Mouse (Mus musculus) spleen, adult 12 weeks (tissue): ENCODE results near the gene Tmem177.

ENCODE experiments used
- DNase-seq: peaks from one replicate; pipeline ENCODE4 v3.0.0; 2022; ENCODE audit warnings: low spot score

Tmem177 gene

DNA sequence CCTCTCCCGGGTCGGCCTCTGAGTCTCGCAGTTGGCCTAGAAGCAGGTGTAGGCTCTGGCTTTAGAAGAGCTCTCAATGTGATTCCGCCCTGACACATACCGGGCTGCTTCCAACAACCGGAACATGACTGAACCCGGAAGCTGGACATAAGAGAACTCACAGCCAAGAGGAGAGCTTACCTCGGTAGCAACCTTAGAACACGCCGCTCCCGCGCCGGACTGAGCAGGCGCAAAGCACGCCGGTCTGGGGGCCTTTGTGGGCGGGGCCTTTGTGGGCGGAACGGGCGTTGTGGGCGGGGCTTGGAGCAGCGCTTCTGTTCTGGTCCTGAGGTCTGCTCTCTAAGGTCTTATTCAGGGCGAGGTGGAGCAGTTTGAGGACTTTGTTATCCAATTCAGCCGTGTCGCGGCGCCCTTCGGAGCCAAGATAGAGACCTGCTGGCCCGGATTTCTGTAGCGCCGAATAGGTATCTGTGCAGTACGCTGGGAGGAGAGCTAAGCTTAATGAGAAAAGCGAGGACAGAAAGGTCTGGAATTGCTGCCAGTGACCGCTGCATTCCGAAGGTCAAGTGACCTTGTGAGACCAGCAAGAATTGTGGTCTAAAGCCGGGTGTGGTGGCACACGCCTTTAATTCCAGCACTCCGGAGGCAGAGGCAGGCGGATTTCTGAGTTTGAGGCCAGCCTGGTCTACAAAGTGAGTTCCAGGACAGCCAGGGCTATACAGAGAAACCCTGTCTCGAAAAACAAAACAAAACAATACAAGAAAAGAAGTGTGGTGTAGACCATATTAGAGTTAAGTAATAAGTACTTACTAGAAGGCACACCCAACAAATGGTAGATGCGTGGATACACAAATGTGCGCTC is at the start of gene Tmem177:
TSS of gene Tmem177 (minus strand) at position 256 of the 862 bp plus-strand sequence.
- peak; percentile 95 for DNase-seq

- no peak for DNase-seq
Observed at GRCm38 (mm10) chr1:119959920-119960319, 46.9 kb upstream of the Tmem177 start.

DNA sequence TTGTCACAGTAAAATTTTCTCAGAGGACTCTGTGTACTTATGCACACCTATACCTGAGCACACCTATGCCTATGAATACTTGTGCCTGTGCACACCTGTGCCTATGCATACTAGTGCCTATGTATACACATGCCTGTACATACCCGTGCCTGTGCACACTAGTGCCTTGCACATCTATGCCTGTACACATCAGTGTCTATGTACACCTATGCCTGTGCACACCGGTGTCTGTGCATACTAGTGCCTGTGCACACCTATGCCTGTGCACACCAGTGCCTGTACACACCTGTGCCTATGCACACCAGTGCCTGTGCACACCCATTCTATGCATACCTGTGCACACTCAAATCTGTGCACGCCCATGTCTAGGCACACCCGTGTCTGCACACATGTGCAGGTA is 46.5 kb upstream of the Tmem177 start:
- DNase-seq, result no peak

GRCm38 (mm10) chr1:119957716-119958222 is 44.8 kb upstream of the Tmem177 start:
- no peak for DNase-seq

DNA sequence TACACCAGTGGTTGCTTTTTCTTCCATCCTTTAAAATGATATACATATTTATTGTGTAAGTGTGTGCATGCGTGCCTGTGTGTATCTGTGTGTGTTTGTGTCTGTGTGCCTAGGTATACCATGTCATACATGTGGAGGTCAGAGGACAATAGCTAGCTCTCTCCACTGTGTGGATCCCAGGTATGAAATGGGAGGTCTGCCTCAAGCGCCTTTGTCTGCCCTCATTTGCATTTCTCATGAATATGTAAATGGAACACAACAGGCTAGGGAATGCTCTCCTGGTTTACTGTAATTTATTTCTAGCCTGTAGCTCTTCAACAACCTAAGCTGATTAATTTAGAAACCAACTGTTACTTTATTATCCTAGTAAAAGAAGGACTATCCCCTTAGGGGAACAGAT is 41.7 kb upstream of the Tmem177 start:
- DNase-seq, result no peak

- DNase-seq, result no peak
Observed at GRCm38 (mm10) chr1:119953456-119953855, 40.4 kb upstream of the Tmem177 start.

- no peak for DNase-seq
Observed at GRCm38 (mm10) chr1:119950086-119950485, 37.1 kb upstream of the Tmem177 start.

DNA sequence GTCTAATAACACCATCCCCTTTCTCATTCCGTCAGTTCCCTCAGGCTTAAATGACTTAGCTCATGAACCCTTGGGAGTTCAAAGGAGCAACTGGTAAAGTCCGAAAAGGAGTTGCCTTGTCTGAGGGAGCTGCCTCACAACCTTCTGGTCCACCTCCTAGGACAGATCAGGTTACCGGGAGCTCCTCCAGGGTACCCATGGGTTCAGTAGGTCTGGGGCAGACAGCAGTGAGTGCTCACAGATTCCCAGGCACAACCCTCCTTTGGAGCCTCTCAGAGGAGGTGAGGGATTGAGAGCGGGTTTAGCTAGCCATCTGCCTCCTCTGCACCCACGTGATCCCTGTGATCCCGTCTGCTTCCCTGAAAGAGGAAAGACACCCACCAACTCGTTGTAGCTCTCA is 23.9 kb upstream of the Tmem177 start:
- no peak for DNase-seq

GRCm38 (mm10) chr1:119931421-119932150 is 18.6 kb upstream of the Tmem177 start:
- no peak for DNase-seq

GRCm38 (mm10) chr1:119929715-119930114 is 16.7 kb upstream of the Tmem177 start:
- no peak for DNase-seq

DNA sequence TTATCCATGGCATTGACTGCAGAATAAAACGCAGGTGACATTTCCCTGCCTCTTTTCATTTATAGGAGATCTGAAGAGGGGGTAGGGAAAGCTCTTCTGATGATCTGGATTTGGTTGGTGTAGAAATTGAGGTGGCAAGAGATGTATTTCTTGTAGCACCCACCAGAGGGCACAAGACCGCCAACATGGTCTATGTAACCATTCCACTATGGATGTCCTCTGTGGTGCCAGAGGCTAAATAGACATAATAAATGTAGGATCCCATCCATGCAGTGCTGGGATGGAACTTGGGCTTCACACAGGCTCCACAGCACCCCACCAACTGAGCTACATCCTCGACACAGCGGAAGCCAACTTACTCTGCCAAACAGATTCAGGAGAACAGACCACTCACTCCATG is 6.3 kb upstream of the Tmem177 start:
- DNase-seq, result no peak

GRCm38 (mm10) chr1:119916823-119917371 is 3.9 kb upstream of the Tmem177 start:
- no peak for DNase-seq

DNA sequence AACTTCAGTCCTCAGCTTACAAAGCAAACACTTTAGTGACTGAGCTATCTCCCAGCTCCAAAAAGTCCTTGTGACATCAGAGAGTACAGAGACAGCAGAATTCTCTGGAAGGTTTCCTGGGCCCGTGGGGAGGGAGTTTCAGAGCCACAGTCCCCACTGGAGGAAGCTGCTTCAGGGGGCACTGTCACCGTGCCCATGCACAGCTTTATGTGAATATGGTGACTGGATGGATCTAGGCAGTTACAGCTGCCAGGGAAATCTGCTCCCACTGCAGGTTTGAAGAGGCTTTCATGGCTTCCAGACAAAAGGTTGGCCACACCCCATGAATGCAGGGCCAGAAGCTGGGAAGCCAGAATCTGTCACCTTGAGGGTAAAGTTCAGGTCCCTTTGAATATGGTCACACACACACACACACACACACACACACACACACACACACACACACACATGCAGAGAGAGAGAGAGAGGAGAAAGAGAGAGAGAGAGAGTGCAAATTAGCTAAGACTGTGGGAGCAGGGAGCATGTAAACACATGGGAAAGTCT is 5.7 kb downstream of the Tmem177 start:
- no peak for DNase-seq

GRCm38 (mm10) chr1:119903231-119903620 is 9.8 kb downstream of the Tmem177 start:
- no peak for DNase-seq

DNA sequence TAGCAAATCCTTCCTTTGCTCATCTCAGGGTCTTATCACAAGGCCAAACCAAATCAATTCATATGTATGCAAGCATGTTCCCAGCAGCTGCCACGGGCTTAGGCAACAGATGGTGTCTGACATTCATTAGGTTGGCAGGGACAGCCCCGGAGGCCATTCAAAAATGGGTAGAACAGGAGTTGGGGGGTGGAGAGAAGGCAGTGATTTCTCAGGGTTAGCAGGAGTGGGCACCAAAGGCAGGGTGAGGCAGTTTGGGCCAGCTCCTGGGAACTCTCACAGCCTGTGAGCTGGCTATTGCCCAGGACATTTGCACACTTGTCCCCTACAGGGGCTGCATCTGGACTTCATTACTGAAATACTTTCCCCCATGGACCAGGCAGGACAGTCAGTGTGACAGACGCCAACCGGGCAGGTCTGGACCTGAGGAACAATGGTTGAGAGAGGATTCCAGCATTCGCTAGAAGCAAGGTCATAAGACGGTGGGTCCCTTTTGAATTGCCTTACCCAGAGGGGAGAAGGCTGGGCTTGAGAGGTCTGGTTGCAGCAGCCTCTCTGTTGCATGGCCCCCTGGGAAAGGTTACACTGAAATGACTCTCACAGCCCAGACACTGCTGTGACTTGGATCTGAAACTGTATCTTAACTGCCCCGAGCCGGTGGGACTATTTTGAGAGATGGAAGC is 10.3 kb downstream of the Tmem177 start:
- no peak for DNase-seq

DNA sequence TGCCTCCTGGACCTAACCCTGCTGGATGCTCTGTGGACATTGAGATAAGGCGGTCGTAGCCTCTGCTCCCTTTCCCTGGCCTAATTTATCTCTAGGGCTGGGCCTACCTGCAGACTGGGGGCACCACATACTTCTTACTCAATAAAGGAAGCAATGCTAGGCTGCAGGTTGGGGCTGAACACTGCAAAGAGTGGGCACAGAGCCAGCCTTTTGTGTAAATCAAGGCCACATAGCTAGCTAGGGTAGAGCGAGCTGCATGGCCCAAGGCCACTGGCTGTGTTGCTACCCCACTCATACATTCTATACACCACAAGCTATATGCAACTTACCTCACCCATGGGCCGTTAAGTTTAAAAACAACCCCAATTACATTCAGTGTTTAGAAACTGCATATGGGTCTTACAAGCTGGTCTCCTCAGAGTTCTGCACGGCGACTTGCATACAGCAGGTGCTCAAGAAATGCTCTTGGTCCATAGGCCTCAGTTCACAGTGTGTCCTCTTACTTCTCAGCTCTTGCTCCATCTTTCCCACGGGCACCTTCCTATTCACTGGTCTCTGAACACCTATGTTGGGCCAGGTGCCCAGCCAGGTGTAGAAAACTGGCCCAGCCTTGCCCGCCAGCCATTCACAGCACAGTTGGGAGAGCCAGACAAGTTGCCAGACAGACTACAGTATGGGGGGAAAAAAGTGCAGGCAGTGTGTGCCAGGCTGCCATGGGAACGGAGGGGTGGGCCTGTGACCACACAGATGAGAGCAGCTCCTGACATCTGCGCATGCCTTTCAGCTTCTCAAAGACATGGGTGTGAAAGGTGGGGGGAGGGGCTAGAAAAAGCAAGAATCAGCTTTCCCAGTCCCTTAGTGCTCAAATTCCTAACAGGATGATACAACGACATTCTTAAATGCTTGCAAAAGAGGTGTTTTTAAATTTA is 13.5 kb downstream of the Tmem177 start:
- DNase-seq, result no peak

GRCm38 (mm10) chr1:119894936-119895335 is 18.1 kb downstream of the Tmem177 start:
- peak; percentile 38 for DNase-seq

DNA sequence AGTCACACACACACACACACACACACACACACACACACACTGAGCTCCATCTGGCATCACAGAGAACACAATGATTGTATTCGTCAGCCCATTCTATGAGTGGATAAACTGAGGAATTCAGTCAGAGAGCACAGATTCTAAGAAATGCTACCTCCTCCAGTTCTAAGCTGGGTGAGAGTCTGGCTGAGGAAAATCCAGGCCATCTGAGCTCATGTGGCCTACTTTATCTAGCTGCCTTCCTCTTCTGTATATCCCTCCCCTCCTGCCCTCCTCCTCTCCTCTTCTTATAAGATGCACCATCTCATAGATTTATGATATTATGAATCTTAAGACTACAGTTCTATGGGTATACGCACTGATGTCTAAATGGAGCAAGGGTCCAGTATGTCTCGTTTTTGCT is 19.4 kb downstream of the Tmem177 start:
- DNase-seq, result no peak

- DNase-seq, result no peak
Observed at GRCm38 (mm10) chr1:119892933-119893332, 20.1 kb downstream of the Tmem177 start.

DNA sequence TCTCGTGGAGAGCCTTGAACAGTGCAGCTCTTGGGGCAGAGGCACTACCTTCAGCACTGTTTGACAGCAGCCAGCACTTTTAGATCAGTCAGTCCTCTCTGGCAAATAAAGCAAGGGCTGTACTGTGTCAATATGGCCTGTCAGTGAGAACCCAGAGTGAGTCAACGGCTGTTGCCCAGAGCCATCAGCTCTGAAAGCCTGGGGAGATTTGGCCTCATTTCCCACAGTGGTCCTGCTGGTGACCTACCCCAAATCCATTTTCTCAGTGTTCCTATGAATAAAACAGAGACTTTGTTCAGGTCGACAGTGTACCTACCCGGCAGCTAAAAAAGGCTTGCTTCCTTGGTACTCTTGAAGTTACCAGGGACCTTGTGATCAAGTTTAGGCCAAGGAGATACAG is 21.1 kb downstream of the Tmem177 start:
- DNase-seq, result no peak

GRCm38 (mm10) chr1:119891149-119891548 is 21.9 kb downstream of the Tmem177 start:
- no peak for DNase-seq
